Mouse (Mus musculus): Measurements from ENCODE around the gene Strc. TPM values are rescaled to one million over a fixed set of nuclear protein-coding genes. Genes with fewer than 3 reads are reported as not detected.

Strc gene
- polyA plus RNA-seq, 1 experiment from 2014 or later, result not detected

DNA sequence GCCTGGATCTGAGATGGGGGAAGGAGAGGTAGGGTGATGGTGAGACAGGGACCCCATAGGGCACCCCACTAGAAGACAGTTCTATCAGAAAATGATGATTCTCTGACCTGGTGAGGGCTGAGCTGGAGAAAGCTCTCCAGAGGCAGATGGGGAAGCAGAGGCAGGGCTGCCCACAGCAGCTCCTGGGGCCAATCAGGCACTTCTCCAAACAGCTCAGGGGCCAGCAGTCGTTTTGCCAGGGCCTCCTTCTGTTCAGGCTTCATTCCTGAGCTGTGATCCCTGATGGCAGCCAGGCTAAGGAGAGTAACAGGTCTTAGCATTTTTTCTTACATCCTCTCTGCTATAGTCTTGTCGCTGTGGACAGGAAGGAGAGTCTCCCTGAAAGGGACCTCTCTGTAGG, 12.2 kb downstream of the Strc start:
- no peak overlapping the region for H3K4me3 ChIP-seq (ENCODE audit: control insufficient read depth in 1 of 2, insufficient read depth in 1 of 2, low read depth in 1 of 2, low read length in 2 of 2)
- WGBS, result 58% methylated on average over 2 of the region's 2 CpGs
- ATAC-seq (ENCODE audit: insufficient number of reproducible peaks, insufficient read depth, low FRiP score, low read depth), result no peak
- H3K4me1 ChIP-seq (ENCODE audit: control insufficient read depth in 2 of 2, insufficient read depth in 2 of 2, low read length in 2 of 2), result no peaks in the 10 kb centered on the region; a peak in 1 of 4 replicates
- no peak overlapping the region for H3K9ac ChIP-seq (ENCODE audit: low read length)
- no peak overlapping the region for H3K4me2 ChIP-seq (ENCODE audit: low read length)
- no peaks in the 10 kb centered on the region for H3K36me3 ChIP-seq (ENCODE audit: control insufficient read depth, insufficient read depth, low read length)
- H3K27me3 ChIP-seq (ENCODE audit: control insufficient read depth, insufficient read depth, low read length), result no peaks in the 10 kb centered on the region
- no peaks in the 10 kb centered on the region for H3K9me3 ChIP-seq (ENCODE audit: control insufficient read depth, low read length)
- H3K27ac ChIP-seq (replicated peaks in 1 of 2; ENCODE audit: control insufficient read depth in 1 of 2, insufficient read depth in 1 of 2, low read depth in 2 of 2, low read length in 2 of 2), result no peak overlapping the region

DNA sequence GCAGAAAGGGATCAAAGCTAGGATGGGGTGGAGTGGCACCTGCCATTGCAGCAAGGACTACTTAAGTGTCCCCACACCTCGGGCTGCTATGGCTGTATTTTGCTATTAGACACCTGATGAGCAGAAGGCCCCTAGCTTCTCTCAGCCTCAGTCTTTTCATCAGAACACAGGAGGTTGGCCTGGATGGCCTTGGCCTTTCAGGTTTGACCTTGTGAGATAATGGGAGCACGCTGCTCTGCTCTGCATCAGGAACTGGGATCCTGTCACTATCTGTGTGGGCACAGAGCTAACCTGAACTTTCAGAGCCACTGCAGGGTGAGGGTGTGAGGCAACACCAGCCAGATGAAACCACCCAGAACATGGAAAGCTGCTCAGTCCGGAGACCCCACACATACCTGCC, 14.7 kb downstream of the Strc start:
- ATAC-seq (ENCODE audit: insufficient number of reproducible peaks, insufficient read depth, low FRiP score, low read depth), result no peak
- Histone ChIP-seq H3K4me2 (ENCODE audit: low read length) (no peak overlapping the region), H3K9ac (ENCODE audit: low read length) (no peak overlapping the region), H3K27me3 (ENCODE audit: control insufficient read depth, insufficient read depth, low read length) (no peaks in the 10 kb centered on the region), H3K9me3 (ENCODE audit: control insufficient read depth, low read length) (no peaks in the 10 kb centered on the region), H3K4me1 (ENCODE audit: control insufficient read depth in 2 of 2, insufficient read depth in 2 of 2, low read length in 2 of 2) (no peaks in the 10 kb centered on the region; a peak in 1 of 4 replicates), H3K4me3 (ENCODE audit: control insufficient read depth in 1 of 2, insufficient read depth in 1 of 2, low read depth in 1 of 2, low read length in 2 of 2) (no peak overlapping the region), H3K36me3 (ENCODE audit: control insufficient read depth, insufficient read depth, low read length) (no peaks in the 10 kb centered on the region), H3K27ac (replicated peaks in 1 of 2; ENCODE audit: control insufficient read depth in 1 of 2, insufficient read depth in 1 of 2, low read depth in 2 of 2, low read length in 2 of 2) (no peak overlapping the region)
- WGBS, result 47% methylated on average over 3 of the region's 3 CpGs

DNA sequence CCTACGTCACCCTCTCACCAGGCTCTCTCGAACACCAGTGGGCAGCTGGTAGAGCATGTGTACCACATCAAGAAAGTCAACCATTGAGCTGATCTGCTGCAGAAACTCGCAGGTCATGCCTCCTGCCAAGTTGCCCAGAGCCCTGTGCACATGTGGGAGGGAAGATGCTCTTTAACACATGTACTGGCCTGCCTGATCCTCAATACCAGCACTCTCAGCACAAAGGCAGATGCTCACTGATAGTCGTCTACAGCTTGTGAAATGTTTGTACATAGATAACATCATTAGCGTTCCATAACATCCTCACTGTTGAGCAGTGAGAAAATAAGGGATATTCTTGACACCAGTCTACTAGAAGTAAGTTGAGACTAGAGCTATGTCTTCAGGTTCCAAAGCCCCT, 16.0 kb downstream of the Strc start:
- Histone ChIP-seq H3K9ac (ENCODE audit: low read length) (no peak overlapping the region), H3K36me3 (ENCODE audit: control insufficient read depth, insufficient read depth, low read length) (no peaks in the 10 kb centered on the region), H3K4me2 (ENCODE audit: low read length) (no peak overlapping the region), H3K27ac (replicated peaks in 1 of 2; ENCODE audit: control insufficient read depth in 1 of 2, insufficient read depth in 1 of 2, low read depth in 2 of 2, low read length in 2 of 2) (no peak overlapping the region), H3K4me1 (ENCODE audit: control insufficient read depth in 2 of 2, insufficient read depth in 2 of 2, low read length in 2 of 2) (no peaks in the 10 kb centered on the region; a peak in 1 of 4 replicates), H3K9me3 (ENCODE audit: control insufficient read depth, low read length) (no peaks in the 10 kb centered on the region), H3K27me3 (ENCODE audit: control insufficient read depth, insufficient read depth, low read length) (no peaks in the 10 kb centered on the region), H3K4me3 (ENCODE audit: control insufficient read depth in 1 of 2, insufficient read depth in 1 of 2, low read depth in 1 of 2, low read length in 2 of 2) (no peak overlapping the region)
- ATAC-seq (ENCODE audit: insufficient number of reproducible peaks, insufficient read depth, low FRiP score, low read depth), result no peak
- 84% methylated on average over 5 of the region's 5 CpGs for WGBS

DNA sequence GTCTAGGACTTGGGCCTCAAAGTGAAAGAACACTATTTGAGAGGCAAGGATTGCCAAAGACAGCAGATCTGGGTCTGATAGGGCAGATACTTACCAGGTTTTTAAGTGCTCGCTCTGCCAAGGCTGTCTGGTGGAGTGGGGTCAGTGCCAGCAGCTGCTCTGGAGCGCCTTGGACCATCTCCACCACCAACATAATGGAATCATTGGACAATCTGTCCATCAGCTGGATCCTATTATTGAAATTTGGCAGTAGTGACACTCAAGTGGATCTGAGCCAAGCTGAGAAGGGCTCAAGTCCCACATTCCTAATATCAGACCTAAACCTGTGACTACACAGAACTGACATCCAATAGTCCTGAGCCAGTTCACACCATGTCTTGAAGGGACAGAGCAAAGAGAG, 18.1 kb downstream of the Strc start:
- no peak overlapping the region for H3K4me3 ChIP-seq (ENCODE audit: control insufficient read depth in 1 of 2, insufficient read depth in 1 of 2, low read depth in 1 of 2, low read length in 2 of 2)
- 71% methylated on average over 2 of the region's 2 CpGs for WGBS
- H3K27ac ChIP-seq (replicated peaks in 1 of 2; ENCODE audit: control insufficient read depth in 1 of 2, insufficient read depth in 1 of 2, low read depth in 2 of 2, low read length in 2 of 2), result no peak overlapping the region
- H3K4me1 ChIP-seq (ENCODE audit: control insufficient read depth in 2 of 2, insufficient read depth in 2 of 2, low read length in 2 of 2), result no peaks in the 10 kb centered on the region; a peak in 1 of 4 replicates
- H3K4me2 ChIP-seq (ENCODE audit: low read length), result no peak overlapping the region
- H3K9me3 ChIP-seq (ENCODE audit: control insufficient read depth, low read length), result no peaks in the 10 kb centered on the region
- no peak for ATAC-seq (ENCODE audit: insufficient number of reproducible peaks, insufficient read depth, low FRiP score, low read depth)
- no peaks in the 10 kb centered on the region for H3K36me3 ChIP-seq (ENCODE audit: control insufficient read depth, insufficient read depth, low read length)
- H3K9ac ChIP-seq (ENCODE audit: low read length), result no peak overlapping the region
- H3K27me3 ChIP-seq (ENCODE audit: control insufficient read depth, insufficient read depth, low read length), result no peaks in the 10 kb centered on the region

DNA sequence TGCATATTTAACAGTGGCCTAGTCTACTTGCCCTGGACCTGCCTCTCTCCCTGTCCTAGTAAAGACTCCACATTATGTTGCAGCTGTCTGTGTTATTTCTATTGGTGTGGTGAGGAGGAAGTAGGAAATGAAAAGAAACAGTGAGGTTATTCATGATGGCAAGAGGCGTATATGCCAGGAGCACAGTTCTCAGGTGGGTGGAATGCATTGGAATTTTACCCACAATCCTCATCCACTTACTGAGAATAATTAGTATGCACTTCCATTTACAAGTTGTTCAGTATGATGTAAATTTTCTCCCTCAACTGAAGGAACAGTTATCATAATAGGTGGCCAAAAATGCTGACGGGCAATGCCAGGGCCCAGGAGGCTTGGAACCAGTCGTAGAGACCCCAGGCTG, 23.3 kb downstream of the Strc start:
- WGBS, result 76% methylated on average over 3 of the region's 3 CpGs

DNA sequence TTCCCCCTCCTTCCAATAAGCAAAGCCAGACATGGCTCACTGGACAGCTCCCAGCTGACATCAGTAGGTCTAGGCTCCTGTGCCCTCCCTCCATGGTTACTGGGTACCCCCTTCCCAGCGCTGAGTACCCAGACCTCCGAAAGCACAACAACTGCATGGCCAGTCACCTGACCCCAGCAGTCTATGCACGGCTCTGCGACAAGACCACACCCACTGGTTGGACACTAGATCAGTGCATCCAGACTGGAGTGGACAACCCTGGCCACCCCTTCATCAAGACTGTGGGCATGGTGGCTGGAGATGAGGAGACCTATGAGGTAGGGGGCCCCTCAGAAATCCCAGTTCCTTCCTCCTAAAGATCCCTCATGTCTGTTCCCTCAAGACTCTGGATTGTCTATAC, 27.5 kb downstream of the Strc start:
- no peak for ATAC-seq (ENCODE audit: insufficient number of reproducible peaks, insufficient read depth, low FRiP score, low read depth)
- H3K9me3 ChIP-seq (ENCODE audit: control insufficient read depth, low read length), result no peaks in the 10 kb centered on the region
- H3K27me3 ChIP-seq (ENCODE audit: control insufficient read depth, insufficient read depth, low read length), result peaks cover 40% of the 10 kb centered on the region
- no peak overlapping the region for H3K9ac ChIP-seq (ENCODE audit: low read length)
- H3K4me3 ChIP-seq (ENCODE audit: control insufficient read depth in 1 of 2, insufficient read depth in 1 of 2, low read depth in 1 of 2, low read length in 2 of 2), result no peak overlapping the region
- H3K4me1 ChIP-seq (ENCODE audit: control insufficient read depth in 2 of 2, insufficient read depth in 2 of 2, low read length in 2 of 2), result peaks cover 3 to 4% of the 10 kb centered on the region in 2 experiments; a peak in 2 of 4 replicates
- H3K27ac ChIP-seq (replicated peaks in 1 of 2; ENCODE audit: control insufficient read depth in 1 of 2, insufficient read depth in 1 of 2, low read depth in 2 of 2, low read length in 2 of 2), result no peak overlapping the region
- WGBS, result 52% methylated on average over 4 of the region's 4 CpGs
- H3K4me2 ChIP-seq (ENCODE audit: low read length), result no peak overlapping the region
- H3K36me3 ChIP-seq (ENCODE audit: control insufficient read depth, insufficient read depth, low read length), result no peaks in the 10 kb centered on the region

More for the DNA sequence above, 23.3 kb downstream of the Strc start:
- ATAC-seq (ENCODE audit: insufficient number of reproducible peaks, insufficient read depth, low FRiP score, low read depth), result no peak
- no peak overlapping the region for H3K27ac ChIP-seq (replicated peaks in 1 of 2; ENCODE audit: control insufficient read depth in 1 of 2, insufficient read depth in 1 of 2, low read depth in 2 of 2, low read length in 2 of 2)
- H3K36me3 ChIP-seq (ENCODE audit: control insufficient read depth, insufficient read depth, low read length), result no peaks in the 10 kb centered on the region
- peaks cover 14% of the 10 kb centered on the region for H3K27me3 ChIP-seq (ENCODE audit: control insufficient read depth, insufficient read depth, low read length)
- no peak overlapping the region for H3K4me3 ChIP-seq (ENCODE audit: control insufficient read depth in 1 of 2, insufficient read depth in 1 of 2, low read depth in 1 of 2, low read length in 2 of 2)
- H3K4me1 ChIP-seq (ENCODE audit: control insufficient read depth in 2 of 2, insufficient read depth in 2 of 2, low read length in 2 of 2), result peaks cover 0 to under 1% of the 10 kb centered on the region in 2 experiments; a peak in 2 of 4 replicates
- H3K4me2 ChIP-seq (ENCODE audit: low read length), result no peak overlapping the region
- no peaks in the 10 kb centered on the region for H3K9me3 ChIP-seq (ENCODE audit: control insufficient read depth, low read length)
- H3K9ac ChIP-seq (ENCODE audit: low read length), result no peak overlapping the region

DNA sequence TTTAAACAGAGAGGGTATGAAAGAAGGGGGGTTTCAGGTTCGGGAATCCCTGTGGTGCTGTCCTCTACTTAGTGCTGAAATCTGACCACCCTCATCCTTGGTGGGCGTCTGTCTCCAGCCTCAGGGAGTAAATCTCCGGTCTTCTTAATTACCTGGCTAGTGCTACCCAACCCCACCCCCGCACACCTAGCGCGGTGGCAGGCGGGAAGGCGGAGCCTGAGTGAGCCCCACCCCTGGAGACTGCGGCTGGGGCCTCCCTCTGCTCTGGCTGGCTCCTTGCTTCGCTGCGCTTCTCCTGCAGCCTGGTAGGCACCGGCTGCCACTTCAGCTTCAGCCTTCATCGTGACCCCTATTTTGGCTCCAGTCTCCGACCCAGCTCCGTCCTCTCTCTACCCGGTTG, 28.6 kb downstream of the Strc start:
- peaks cover 6 to 11% of the 10 kb centered on the region in 2 experiments; a peak in 3 of 4 replicates for H3K4me1 ChIP-seq (ENCODE audit: control insufficient read depth in 2 of 2, insufficient read depth in 2 of 2, low read length in 2 of 2)
- under 1% methylated on average over 16 of the region's 16 CpGs for WGBS
- H3K4me2 ChIP-seq (ENCODE audit: low read length), result peak overlapping the region; percentile 22; the same call in 1 of the 2 replicates
- no peaks in the 10 kb centered on the region for H3K9me3 ChIP-seq (ENCODE audit: control insufficient read depth, low read length)
- peaks cover 40% of the 10 kb centered on the region for H3K27me3 ChIP-seq (ENCODE audit: control insufficient read depth, insufficient read depth, low read length)
- no peak overlapping the region for H3K27ac ChIP-seq (replicated peaks in 1 of 2; ENCODE audit: control insufficient read depth in 1 of 2, insufficient read depth in 1 of 2, low read depth in 2 of 2, low read length in 2 of 2)
- H3K9ac ChIP-seq (ENCODE audit: low read length), result no peak overlapping the region
- no peaks in the 10 kb centered on the region for H3K36me3 ChIP-seq (ENCODE audit: control insufficient read depth, insufficient read depth, low read length)
- H3K4me3 ChIP-seq (ENCODE audit: control insufficient read depth in 1 of 2, insufficient read depth in 1 of 2, low read depth in 1 of 2, low read length in 2 of 2), result no peak overlapping the region
- ATAC-seq (ENCODE audit: insufficient number of reproducible peaks, insufficient read depth, low FRiP score, low read depth), result no peak

DNA sequence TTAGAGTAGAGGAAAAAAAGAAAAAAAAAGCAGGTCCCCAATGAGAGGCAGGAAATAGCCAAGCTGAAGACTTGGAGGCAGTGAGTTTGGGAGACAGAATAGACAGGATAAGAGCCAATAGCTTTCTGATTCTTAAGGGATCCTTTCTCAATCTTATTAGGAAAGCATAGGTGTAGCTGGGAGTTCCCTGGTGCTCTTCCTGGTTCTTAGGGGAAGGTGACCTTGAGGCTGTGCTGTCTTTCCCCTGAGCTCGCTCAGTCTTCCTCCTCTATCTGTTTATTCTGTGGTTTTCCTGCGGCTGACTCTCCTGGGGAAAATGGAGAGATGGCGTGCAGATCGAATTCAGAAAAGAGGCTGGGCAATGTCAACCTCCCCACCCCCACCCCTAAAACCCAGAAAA, 29.0 kb downstream of the Strc start:
- WGBS, result 1% methylated on average over 4 of the region's 4 CpGs
- Histone ChIP-seq H3K36me3 (ENCODE audit: control insufficient read depth, insufficient read depth, low read length) (no peaks in the 10 kb centered on the region), H3K27me3 (ENCODE audit: control insufficient read depth, insufficient read depth, low read length) (peaks cover 40% of the 10 kb centered on the region), H3K4me1 (ENCODE audit: control insufficient read depth in 2 of 2, insufficient read depth in 2 of 2, low read length in 2 of 2) (peaks cover 6 to 13% of the 10 kb centered on the region in 2 experiments; a peak in 3 of 4 replicates), H3K9me3 (ENCODE audit: control insufficient read depth, low read length) (no peaks in the 10 kb centered on the region), H3K27ac (replicated peaks in 1 of 2; ENCODE audit: control insufficient read depth in 1 of 2, insufficient read depth in 1 of 2, low read depth in 2 of 2, low read length in 2 of 2) (no peak overlapping the region), H3K4me3 (ENCODE audit: control insufficient read depth in 1 of 2, insufficient read depth in 1 of 2, low read depth in 1 of 2, low read length in 2 of 2) (no peak overlapping the region), H3K9ac (ENCODE audit: low read length) (no peak overlapping the region), H3K4me2 (ENCODE audit: low read length) (no peak overlapping the region)
- no peak for ATAC-seq (ENCODE audit: insufficient number of reproducible peaks, insufficient read depth, low FRiP score, low read depth)

Data from heart, embryonic 14.5 days (tissue).